ENCODE assay signal across 9 mouse cellular contexts in genomic region chr9:20857131-20857530, GRCm38 (mm10). TPM values are rescaled to one million over a fixed set of nuclear protein-coding genes. Genes with fewer than 3 reads are reported as not detected.
DNase-seq lines count a peak whose midpoint lies in the region; ATAC-seq lines count a peak whose summit lies in the region.
"Had no signal": no experiment of that assay in that cellular context is flagged by ENCODE, and none has a peak within 500 bp of the region (broad histone marks: within the 10 kb centered on the region; RNA-seq: fewer than 3 reads in every experiment).

No protein-coding gene starts in this region.

- no peak overlapping the region for H3K4me2 ChIP-seq in kidney, embryonic 15.5 days
- H3K4me2 ChIP-seq in intestine, embryonic 16.5 days (ENCODE audit: low read depth, low read length), result no peak overlapping the region

- peak; percentile 27 for DNase-seq in kidney, adult 11 months
- DNase-seq in ZHBTc4 (ENCODE audit: low read depth, low spot score), result peak; percentile 88
- DNase-seq in T-cell, adult 2 months (ENCODE audit: low spot score), result no peak
- no peak for DNase-seq in cerebellum, postnatal 25 days

- H3K9ac ChIP-seq in kidney, embryonic 15.5 days, result no peak overlapping the region
- H3K9ac ChIP-seq in intestine, embryonic 16.5 days (ENCODE audit: low read depth, low read length), result no peak overlapping the region

- H3K36me3 ChIP-seq in kidney, embryonic 15.5 days, result no peaks in the 10 kb centered on the region
- H3K36me3 ChIP-seq in intestine, embryonic 16.5 days (ENCODE audit: control insufficient read depth, insufficient read depth, low read length), result no peaks in the 10 kb centered on the region

- H3K4me3 ChIP-seq in kidney, embryonic 15.5 days (replicated peaks), result no peak overlapping the region
- no peak overlapping the region for H3K4me3 ChIP-seq in intestine, embryonic 16.5 days (ENCODE audit: low read length)

- 8% methylated on average over 6 of the region's 6 CpGs for WGBS in kidney, embryonic 15.5 days
- WGBS in intestine, embryonic 16.5 days, result 5% methylated on average over 6 of the region's 6 CpGs

- H3K27me3 ChIP-seq in kidney, embryonic 15.5 days, result no peaks in the 10 kb centered on the region
- no peaks in the 10 kb centered on the region for H3K27me3 ChIP-seq in intestine, embryonic 16.5 days (replicated peaks; ENCODE audit: control insufficient read depth, insufficient read depth, low read length)

- H3K9me3 ChIP-seq in kidney, embryonic 15.5 days (replicated peaks), result no peaks in the 10 kb centered on the region
- H3K9me3 ChIP-seq in intestine, embryonic 16.5 days (ENCODE audit: control insufficient read depth, low read length), result no peaks in the 10 kb centered on the region

- no peaks in the 10 kb centered on the region for H3K4me1 ChIP-seq in kidney, embryonic 15.5 days
- H3K4me1 ChIP-seq in intestine, embryonic 16.5 days (ENCODE audit: control insufficient read depth, insufficient read depth, low read length), result no peaks in the 10 kb centered on the region

- H3K27ac ChIP-seq in kidney, embryonic 15.5 days, result no peak overlapping the region
- no peak overlapping the region for H3K27ac ChIP-seq in intestine, embryonic 16.5 days (ENCODE audit: low read length)

- ATAC-seq in kidney, embryonic 15.5 days (replicated peaks; ENCODE audit: low FRiP score), result no peak
- peak; percentile 44; the same call in 1 of the 2 replicates for ATAC-seq in intestine, embryonic 16.5 days
- ATAC-seq in megakaryocyte, adult 5-6 weeks (ENCODE audit: poor library complexity, severe bottlenecking), result peak; percentile 75
- ATAC-seq in cerebellum, adult (ENCODE audit: insufficient number of reproducible peaks, low FRiP score, low TSS enrichment), result no peak

RNA-seq across cellular contexts. Expression of gene A230050P20Rik, which starts 11.3 kb away (rescaled TPM):
- polyA plus RNA-seq in kidney, embryonic 15.5 days (2015; fragmentation: Nextera tagmentation; extraction: Ambion mirVana), result 15.2 and 16.1 TPM in 2 replicates
- 16.2 and 18.3 TPM in 2 replicates for polyA plus RNA-seq in intestine, embryonic 16.5 days (2015; fragmentation: Nextera tagmentation; extraction: Ambion mirVana)
- 1.5 and 2.3 TPM in 2 replicates for total RNA-seq in megakaryocyte, adult 5-6 weeks (2015)
- total RNA-seq in megakaryocyte, adult 5-6 weeks (2017), result 1.4 and 2.6 TPM in 2 replicates

RNA-seq across cellular contexts. Expression of gene Angptl6, which starts 22.4 kb away (rescaled TPM):
- polyA plus RNA-seq in kidney, embryonic 15.5 days (2015; fragmentation: Nextera tagmentation; extraction: Ambion mirVana), result 2.5 and 2.8 TPM in 2 replicates
- polyA plus RNA-seq in intestine, embryonic 16.5 days (2015; fragmentation: Nextera tagmentation; extraction: Ambion mirVana), result 10.7 and 11.2 TPM in 2 replicates
- total RNA-seq in megakaryocyte, adult 5-6 weeks (2015), result 0.62 and 1.3 TPM in 2 replicates
- total RNA-seq in megakaryocyte, adult 5-6 weeks (2017), result 0.11 and 0.57 TPM in 2 replicates

RNA-seq across cellular contexts. Expression of gene Ppan, which starts 30.8 kb away (rescaled TPM):
- polyA plus RNA-seq in kidney, embryonic 15.5 days (2015; fragmentation: Nextera tagmentation; extraction: Ambion mirVana), result 84.2 and 93.7 TPM in 2 replicates
- 79.5 and 97.6 TPM in 2 replicates for polyA plus RNA-seq in intestine, embryonic 16.5 days (2015; fragmentation: Nextera tagmentation; extraction: Ambion mirVana)
- total RNA-seq in megakaryocyte, adult 5-6 weeks (2015), result 5.7 and 7.8 TPM in 2 replicates
- 27.5 and 32.2 TPM in 2 replicates for total RNA-seq in megakaryocyte, adult 5-6 weeks (2017)

RNA-seq across cellular contexts. Expression of gene Rdh8, which starts 38.8 kb away (rescaled TPM):
- not detected in 2 replicates for polyA plus RNA-seq in kidney, embryonic 15.5 days (2015; fragmentation: Nextera tagmentation; extraction: Ambion mirVana)
- polyA plus RNA-seq in intestine, embryonic 16.5 days (2015; fragmentation: Nextera tagmentation; extraction: Ambion mirVana), result not detected in 2 replicates
- total RNA-seq in megakaryocyte, adult 5-6 weeks (2015), result not detected in 2 replicates
- total RNA-seq in megakaryocyte, adult 5-6 weeks (2017), result not detected in 2 replicates
- polyA plus RNA-seq: neural tube, embryonic 14.5 days had no signal

RNA-seq across cellular contexts. Expression of gene Eif3g, which starts 41.3 kb away (rescaled TPM):
- 319 and 321 TPM in 2 replicates for polyA plus RNA-seq in kidney, embryonic 15.5 days (2015; fragmentation: Nextera tagmentation; extraction: Ambion mirVana)
- 261 and 297 TPM in 2 replicates for polyA plus RNA-seq in intestine, embryonic 16.5 days (2015; fragmentation: Nextera tagmentation; extraction: Ambion mirVana)
- total RNA-seq in megakaryocyte, adult 5-6 weeks (2015), result 88.4 and 102 TPM in 2 replicates
- total RNA-seq in megakaryocyte, adult 5-6 weeks (2017), result 79.0 and 80.6 TPM in 2 replicates

Comparison
In these comparisons a context has a peak if more than half of its experiments do, and no peak if none do; other contexts are left out.
1. DNase-seq: peak in kidney, adult 11 months (single experiment) and ZHBTc4 (single experiment); none in T-cell, adult 2 months (single experiment) and cerebellum, postnatal 25 days (0 of 2).
2. ATAC-seq: peak in intestine, embryonic 16.5 days (single experiment) and megakaryocyte, adult 5-6 weeks (single experiment); none in kidney, embryonic 15.5 days (single experiment) and cerebellum, adult (single experiment).